Mouse (Mus musculus): ENCODE measurements around the gene Cd5. TPM values are rescaled to one million over a fixed set of nuclear protein-coding genes. Genes with fewer than 3 reads are reported as not detected.

Cd5 gene
- total RNA-seq, 4 experiments from 2014 or later = 0.16 to 0.26 (median 0.21) TPM

- DNase-seq (ENCODE audit: low spot score) = no peak
Measured at GRCm38 (mm10) chr19:10729889-10730288, 8.9 kb downstream of the Cd5 start.

GRCm38 (mm10) chr19:10724629-10725363 lies 14.0 kb downstream of the Cd5 start:
- DNase-seq (ENCODE audit: low spot score) = no peak

- no peak for DNase-seq (ENCODE audit: low spot score)
Measured at GRCm38 (mm10) chr19:10723649-10724048, 15.2 kb downstream of the Cd5 start.

DNA sequence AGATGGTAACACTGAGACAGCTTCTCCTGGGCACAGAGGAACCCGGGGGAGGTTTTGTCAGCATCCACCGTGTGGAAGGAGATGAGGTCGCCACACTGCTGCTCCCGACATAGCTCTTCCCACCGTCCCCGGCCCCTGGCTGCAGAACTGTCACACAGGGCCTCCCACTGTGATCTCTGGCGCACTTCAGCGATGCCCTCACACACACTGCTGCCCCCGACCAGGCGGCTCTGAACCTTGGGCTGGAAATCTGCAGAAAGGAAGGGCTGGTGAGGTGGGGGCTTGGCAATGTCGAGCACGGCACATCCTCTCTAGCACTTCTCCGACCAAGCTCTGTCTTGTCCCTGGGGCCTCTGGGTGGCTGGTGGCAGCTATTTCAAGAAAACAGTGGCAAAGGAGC lies 15.7 kb downstream of the Cd5 start:
- DNase-seq (ENCODE audit: low spot score) = no peak

DNA sequence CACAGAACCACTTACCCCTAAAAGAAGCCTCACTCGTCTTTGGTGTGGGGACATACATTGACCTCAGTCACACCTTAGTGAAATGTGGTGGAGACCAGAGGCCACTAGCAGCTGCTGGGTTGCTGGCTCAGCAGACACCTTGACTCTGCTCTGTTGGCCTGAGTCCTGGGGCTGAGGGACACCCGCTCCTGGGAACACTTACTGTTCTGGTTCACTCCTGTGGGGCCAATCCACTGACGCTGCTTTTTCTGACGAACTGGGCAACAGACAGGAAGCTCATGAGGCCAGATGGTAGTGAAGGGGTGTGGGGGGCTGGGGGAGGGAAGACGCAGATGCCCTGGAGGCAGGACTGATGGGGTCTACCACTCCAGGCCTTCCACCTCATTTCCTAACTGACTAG lies 17.7 kb downstream of the Cd5 start:
- no peak for DNase-seq (ENCODE audit: low spot score)

- no peak for DNase-seq (ENCODE audit: low spot score)
Measured at GRCm38 (mm10) chr19:10720524-10720923, 18.3 kb downstream of the Cd5 start.

- no peak for DNase-seq (ENCODE audit: low spot score)
Measured at GRCm38 (mm10) chr19:10719751-10720150, 19.1 kb downstream of the Cd5 start.

GRCm38 (mm10) chr19:10718251-10718775 lies 20.5 kb downstream of the Cd5 start:
- DNase-seq (ENCODE audit: low spot score) = no peak

DNA sequence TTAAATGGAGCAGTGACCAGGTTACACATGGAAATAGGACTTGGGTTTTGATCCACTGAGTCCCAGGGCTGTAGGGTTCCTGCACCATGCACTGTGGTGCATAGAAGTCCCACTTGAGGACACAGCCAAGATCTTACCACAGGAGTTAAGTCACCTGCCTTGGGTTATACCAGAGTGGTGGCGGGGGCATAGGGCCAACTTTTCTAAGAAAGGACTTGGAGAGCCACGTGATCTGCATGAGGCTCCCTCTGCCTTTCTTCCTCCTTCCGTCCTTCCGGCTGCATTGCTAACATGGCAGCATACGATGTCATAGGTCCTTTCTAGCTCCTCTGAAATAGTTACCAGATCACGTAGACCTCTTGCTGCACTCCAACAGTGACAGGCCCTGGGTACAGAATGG lies 23.3 kb downstream of the Cd5 start:
- no peak for DNase-seq (ENCODE audit: low spot score)

DNA sequence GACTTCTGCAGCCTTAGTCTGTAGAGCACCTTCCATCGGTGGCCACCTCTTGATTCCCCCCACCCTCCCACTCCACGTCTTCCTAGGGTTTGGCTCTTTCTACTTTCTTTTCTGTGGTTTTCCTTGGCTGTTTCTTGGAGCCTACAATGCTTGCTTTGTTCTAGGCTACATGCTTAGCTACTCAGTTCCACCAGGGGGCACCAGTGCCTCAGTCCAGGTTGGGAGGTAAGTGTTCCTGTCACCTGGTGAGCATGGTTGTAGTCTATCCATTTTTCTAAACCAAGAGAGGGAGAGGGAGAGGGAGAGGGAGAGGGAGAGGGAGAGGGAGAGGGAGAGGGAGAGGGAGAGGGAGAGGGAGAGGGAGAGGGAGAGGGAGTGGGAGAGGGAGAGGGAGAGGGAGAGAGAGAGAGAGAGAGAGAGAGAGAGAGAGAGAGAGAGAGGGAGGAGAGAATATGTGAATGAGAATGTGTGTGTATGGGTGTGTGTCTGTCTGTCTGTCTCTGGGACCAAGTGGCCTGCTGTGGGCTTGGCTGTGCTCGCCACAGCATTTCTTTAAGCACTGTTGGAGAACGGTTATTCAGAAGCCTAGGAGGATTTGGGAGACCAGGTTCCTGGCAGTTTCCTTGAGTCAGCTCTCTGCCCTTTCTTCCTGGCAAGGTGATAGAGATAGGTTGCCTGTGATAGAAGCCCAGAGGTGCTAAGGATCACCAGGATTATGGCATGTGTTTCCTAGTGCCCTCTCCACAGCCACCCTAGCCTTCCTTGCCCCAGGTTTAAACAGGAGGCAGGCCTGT lies 23.9 kb downstream of the Cd5 start:
- peak; percentile 55 for DNase-seq (ENCODE audit: low spot score)

GRCm38 (mm10) chr19:10714168-10714567 lies 24.6 kb downstream of the Cd5 start:
- DNase-seq (ENCODE audit: low spot score) = no peak

GRCm38 (mm10) chr19:10713551-10713950 lies 25.3 kb downstream of the Cd5 start:
- no peak for DNase-seq (ENCODE audit: low spot score)

- no peak for DNase-seq (ENCODE audit: low spot score)
Measured at GRCm38 (mm10) chr19:10712646-10713045, 26.2 kb downstream of the Cd5 start.

DNA sequence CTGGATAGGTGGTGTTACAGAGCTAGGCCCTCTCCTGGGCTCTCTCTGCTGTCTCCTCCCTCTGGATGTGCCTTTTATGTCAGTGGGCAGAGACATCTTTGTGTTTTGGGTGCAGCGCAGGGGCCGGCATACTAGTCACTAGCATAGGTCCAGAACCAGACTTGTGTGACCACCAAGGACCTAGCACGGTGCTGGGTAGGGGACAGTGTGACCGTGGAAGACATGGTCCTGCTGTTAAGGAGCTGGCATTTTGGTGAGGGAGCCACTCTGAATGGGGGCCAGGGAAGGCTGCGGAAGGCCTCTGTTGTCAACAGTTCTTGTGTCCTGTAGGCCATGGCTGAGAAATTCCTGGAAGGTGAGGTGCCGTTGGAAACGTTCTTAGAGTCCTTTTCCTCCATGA lies 26.6 kb downstream of the Cd5 start:
- DNase-seq (ENCODE audit: low spot score) = no peak

- DNase-seq (ENCODE audit: low spot score) = no peak
Measured at GRCm38 (mm10) chr19:10710751-10711150, 28.1 kb downstream of the Cd5 start.

GRCm38 (mm10) chr19:10710088-10710511 lies 28.7 kb downstream of the Cd5 start:
- peak; percentile 53 for DNase-seq (ENCODE audit: low spot score)

DNA sequence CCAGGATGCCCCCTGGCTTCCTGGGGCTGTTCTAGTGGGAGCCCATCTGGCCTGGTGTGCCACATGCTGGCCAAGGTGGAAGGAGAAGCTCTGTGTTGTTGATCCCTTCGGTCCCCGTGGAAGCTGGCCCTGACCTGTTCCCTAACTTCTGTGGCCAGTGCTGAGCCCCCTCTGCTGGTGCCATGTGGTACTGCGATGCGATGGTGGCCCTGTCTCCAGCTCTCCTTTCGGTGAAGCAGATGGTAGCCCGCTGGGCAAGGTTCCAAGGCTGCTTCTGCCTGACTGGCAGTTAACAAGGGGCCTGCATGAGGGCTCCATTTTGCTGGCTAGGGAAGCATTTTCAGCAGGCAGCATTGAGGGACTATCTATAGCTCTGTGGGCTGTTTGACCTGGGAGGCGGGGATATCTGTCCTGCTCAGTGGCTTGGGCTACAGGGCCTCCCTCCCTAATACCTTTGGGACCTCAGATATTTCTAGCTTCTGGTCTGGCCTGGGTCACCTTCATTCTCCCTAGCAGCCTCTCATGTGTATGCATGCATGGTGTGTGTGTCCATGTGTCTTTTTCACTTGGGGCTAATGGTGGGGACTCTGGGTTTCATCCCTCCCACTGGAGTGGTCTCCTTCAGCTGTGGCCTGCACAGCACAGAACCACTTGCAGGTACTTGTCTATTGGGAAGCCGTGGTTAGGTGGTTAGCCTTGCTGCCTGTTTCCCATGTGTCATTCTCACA lies 29.3 kb downstream of the Cd5 start:
- DNase-seq (ENCODE audit: low spot score) = peak; percentile 92

- no peak for DNase-seq (ENCODE audit: low spot score)
Measured at GRCm38 (mm10) chr19:10708900-10709299, 29.9 kb downstream of the Cd5 start.

GRCm38 (mm10) chr19:10707881-10708280 lies 30.9 kb downstream of the Cd5 start:
- no peak for DNase-seq (ENCODE audit: low spot score)

- no peak for DNase-seq (ENCODE audit: low spot score)
Measured at GRCm38 (mm10) chr19:10707087-10707875, 31.5 kb downstream of the Cd5 start.

DNA sequence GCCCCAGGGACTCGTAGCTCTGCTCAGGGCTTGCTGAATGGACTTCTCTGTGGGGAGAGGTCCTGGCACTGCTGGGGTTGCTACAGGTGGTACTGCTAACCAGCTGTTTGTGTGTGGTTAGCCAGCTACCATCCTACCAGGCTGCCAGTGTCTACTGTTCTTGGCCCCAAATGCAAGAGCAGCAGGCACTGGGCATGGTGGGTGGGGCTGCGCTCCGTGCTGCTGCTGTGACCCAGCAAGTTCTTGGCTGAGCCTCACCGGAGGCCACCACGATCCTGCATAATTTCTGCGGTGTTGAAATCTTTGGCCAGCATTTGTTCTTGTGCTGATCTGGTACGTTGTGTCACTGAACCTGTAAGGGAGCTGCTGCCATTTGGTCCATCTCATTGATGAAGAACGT lies 35.3 kb downstream of the Cd5 start:
- DNase-seq (ENCODE audit: low spot score) = no peak
